Mouse (Mus musculus): ENCODE measurements around the gene Slc25a45. TPM values are rescaled to one million over a fixed set of nuclear protein-coding genes. Genes with fewer than 3 reads are reported as not detected.

Gene Slc25a45
- polyA plus RNA-seq, 1 experiment from 2014 or later: 0.59 TPM

DNA sequence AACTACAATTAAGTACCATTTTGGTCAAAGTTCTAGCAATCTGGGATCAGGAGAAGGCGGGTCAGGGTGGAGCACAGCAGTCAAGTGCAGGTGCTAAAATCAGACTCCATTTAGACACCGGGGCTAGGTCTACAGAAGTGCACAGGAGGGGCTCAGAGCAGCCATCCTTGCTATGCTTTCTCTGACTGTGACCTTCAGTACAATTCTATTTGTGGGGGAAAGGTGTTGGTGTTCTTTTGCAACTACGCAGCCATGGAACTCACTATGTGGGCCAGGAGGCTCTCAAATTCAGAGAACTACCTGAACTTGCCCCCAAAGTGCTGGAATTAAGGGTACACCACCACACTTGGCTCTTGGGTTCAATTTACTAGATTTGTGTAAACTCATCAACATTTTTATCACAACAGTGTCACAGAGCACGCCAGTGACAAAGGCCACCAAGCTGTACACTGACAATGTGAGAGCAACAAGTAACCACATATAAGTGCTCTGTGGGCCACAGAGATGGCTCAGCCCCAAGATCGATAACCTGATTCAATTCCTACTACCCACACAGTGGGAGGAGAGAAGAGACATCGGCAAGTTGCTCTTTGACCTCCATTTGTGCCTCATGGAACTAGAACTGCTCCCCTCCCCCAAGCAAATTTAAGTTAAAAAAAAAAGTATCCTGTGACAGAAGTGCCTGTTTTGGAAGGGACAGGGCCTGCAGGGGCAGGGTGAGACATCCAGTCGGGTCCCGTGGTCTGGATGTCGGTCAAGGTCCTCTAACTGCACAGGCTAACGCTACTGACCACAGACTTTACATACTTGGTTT lies 44.1 kb upstream of the Slc25a45 start:
- no peak overlapping the region for H3K9ac ChIP-seq (replicated peaks; ENCODE audit: low read depth, low read length)
- ATAC-seq (ENCODE audit: low read depth): no peak
- H3K27me3 ChIP-seq (ENCODE audit: control insufficient read depth, insufficient read depth, low read length): no peaks in the 10 kb centered on the region
- WGBS: 92% methylated on average over 10 of the region's 10 CpGs
- H3K27ac ChIP-seq (ENCODE audit: low read depth, low read length): no peak overlapping the region
- no peak overlapping the region for H3K4me3 ChIP-seq (ENCODE audit: low read depth, low read length)
- no peaks in the 10 kb centered on the region for H3K4me1 ChIP-seq (ENCODE audit: control insufficient read depth, insufficient read depth, low read length)
- H3K36me3 ChIP-seq (ENCODE audit: control insufficient read depth, insufficient read depth, low read length): no peaks in the 10 kb centered on the region
- no peaks in the 10 kb centered on the region for H3K9me3 ChIP-seq (ENCODE audit: control insufficient read depth, low read length)
- no peak overlapping the region for H3K4me2 ChIP-seq (ENCODE audit: low read depth, low read length)

DNA sequence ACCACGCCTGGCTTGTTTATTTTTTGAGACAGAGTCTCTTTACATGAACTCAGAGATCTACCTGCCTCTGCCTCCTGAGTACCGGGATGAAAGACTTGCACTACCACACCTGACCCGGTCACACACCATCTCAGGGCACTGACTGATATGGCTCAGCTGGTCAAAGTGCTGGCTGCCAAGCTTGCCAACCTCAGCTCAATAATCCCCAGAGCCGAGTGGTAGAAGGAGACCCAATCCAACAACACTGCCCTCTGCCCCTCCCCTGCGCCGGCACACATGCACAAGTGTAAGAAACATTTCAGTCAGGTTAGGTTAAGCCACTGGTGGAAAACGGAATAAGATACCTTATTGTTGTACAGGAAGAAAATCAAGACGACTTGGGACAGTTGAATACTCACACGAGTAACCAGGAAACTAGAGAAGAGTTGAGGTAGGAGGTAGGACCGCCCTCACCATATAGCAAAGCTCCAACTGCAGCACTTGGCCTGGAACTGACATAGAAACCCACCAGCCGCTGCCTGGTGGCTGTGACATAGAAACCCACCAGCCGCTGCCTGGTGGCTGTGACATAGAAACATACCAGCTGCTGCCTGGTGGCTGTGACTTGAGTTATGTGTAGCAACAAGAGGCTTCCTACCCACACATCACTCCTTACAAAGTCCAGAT lies 43.2 kb upstream of the Slc25a45 start:
- Histone ChIP-seq H3K4me1 (ENCODE audit: control insufficient read depth, insufficient read depth, low read length) (no peaks in the 10 kb centered on the region), H3K27me3 (ENCODE audit: control insufficient read depth, insufficient read depth, low read length) (no peaks in the 10 kb centered on the region), H3K27ac (ENCODE audit: low read depth, low read length) (no peak overlapping the region), H3K4me2 (ENCODE audit: low read depth, low read length) (no peak overlapping the region), H3K9ac (replicated peaks; ENCODE audit: low read depth, low read length) (no peak overlapping the region), H3K4me3 (ENCODE audit: low read depth, low read length) (no peak overlapping the region), H3K9me3 (ENCODE audit: control insufficient read depth, low read length) (no peaks in the 10 kb centered on the region), H3K36me3 (ENCODE audit: control insufficient read depth, insufficient read depth, low read length) (no peaks in the 10 kb centered on the region)
- WGBS: 92% methylated on average over 12 of the region's 12 CpGs
- ATAC-seq (ENCODE audit: low read depth): no peak

DNA sequence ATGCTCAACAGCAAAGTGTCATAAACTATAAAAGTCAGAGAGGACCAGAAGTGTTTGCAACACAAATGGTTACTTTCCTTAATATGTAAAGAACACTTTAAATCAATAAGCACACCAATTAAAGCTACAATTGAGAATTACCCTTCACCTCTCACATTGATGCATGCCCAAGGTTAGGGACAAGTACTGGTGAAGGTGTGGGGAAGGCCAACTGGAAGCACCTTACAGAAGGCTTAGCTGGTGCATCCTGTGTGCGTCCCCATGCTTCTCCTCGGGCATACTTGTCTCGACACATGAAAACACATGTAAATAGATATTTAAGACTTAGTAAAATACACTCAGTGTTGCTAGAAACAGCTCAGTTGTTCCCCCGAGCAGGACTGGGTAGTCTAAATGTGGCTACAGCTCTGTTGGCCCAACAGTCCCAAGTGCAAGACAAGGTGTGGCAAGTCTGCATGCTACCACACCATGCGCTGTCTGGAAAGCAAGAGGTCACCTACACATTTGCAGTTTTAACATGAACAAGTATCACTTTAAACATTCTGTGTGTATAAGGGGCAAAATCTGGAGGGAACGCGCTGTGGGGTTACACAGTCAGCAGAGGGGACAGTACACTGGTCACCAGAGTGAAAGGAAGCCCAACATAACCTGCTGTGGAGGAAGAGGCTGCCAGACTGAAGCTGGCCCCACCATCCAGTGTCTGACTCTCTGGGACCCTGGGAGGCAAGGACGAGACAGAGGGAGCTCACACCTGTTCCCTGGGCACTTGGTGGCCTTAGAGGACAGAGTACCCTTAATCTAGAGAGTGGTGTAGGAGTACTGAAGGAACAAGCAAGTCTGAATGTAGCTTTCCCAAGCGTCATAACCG lies 42.3 kb upstream of the Slc25a45 start:
- Histone ChIP-seq H3K27ac (ENCODE audit: low read depth, low read length) (no peak overlapping the region), H3K9ac (replicated peaks; ENCODE audit: low read depth, low read length) (no peak overlapping the region), H3K4me1 (ENCODE audit: control insufficient read depth, insufficient read depth, low read length) (no peaks in the 10 kb centered on the region), H3K9me3 (ENCODE audit: control insufficient read depth, low read length) (no peaks in the 10 kb centered on the region), H3K27me3 (ENCODE audit: control insufficient read depth, insufficient read depth, low read length) (no peaks in the 10 kb centered on the region), H3K4me2 (ENCODE audit: low read depth, low read length) (no peak overlapping the region), H3K4me3 (ENCODE audit: low read depth, low read length) (no peak overlapping the region), H3K36me3 (ENCODE audit: control insufficient read depth, insufficient read depth, low read length) (no peaks in the 10 kb centered on the region)
- no peak for ATAC-seq (ENCODE audit: low read depth)
- 91% methylated on average over 10 of the region's 10 CpGs for WGBS

DNA sequence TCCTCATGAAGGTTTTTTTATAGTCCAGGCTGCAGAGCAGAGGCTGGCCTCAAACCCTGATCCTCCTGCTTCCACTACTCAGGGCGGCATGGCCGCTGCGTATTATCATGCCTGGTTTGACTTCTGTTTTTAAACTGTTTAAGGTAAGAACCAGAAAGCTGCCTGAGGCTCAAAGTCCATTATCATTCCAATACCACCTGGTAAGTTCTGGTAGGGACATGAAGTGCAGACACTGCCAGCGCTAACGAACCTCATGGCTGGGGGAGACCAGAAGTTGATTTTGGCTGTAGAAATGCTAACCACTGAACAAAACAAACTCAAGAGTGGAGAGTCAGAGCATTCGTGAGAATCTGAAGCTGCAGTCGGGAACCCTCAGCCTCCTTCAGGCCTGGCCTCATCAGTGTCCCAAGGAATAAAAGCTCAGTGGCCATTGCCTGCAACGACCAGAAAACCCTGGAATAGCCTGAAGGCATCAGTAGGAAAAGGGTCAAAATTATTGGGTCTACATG lies 41.6 kb upstream of the Slc25a45 start:
- Histone ChIP-seq H3K9me3 (ENCODE audit: control insufficient read depth, low read length) (no peaks in the 10 kb centered on the region), H3K36me3 (ENCODE audit: control insufficient read depth, insufficient read depth, low read length) (no peaks in the 10 kb centered on the region), H3K27ac (ENCODE audit: low read depth, low read length) (no peak overlapping the region), H3K4me1 (ENCODE audit: control insufficient read depth, insufficient read depth, low read length) (no peaks in the 10 kb centered on the region), H3K4me3 (ENCODE audit: low read depth, low read length) (no peak overlapping the region), H3K4me2 (ENCODE audit: low read depth, low read length) (no peak overlapping the region), H3K27me3 (ENCODE audit: control insufficient read depth, insufficient read depth, low read length) (no peaks in the 10 kb centered on the region), H3K9ac (replicated peaks; ENCODE audit: low read depth, low read length) (no peak overlapping the region)
- WGBS: 86% methylated on average over 8 of the region's 8 CpGs
- no peak for ATAC-seq (ENCODE audit: low read depth)

DNA sequence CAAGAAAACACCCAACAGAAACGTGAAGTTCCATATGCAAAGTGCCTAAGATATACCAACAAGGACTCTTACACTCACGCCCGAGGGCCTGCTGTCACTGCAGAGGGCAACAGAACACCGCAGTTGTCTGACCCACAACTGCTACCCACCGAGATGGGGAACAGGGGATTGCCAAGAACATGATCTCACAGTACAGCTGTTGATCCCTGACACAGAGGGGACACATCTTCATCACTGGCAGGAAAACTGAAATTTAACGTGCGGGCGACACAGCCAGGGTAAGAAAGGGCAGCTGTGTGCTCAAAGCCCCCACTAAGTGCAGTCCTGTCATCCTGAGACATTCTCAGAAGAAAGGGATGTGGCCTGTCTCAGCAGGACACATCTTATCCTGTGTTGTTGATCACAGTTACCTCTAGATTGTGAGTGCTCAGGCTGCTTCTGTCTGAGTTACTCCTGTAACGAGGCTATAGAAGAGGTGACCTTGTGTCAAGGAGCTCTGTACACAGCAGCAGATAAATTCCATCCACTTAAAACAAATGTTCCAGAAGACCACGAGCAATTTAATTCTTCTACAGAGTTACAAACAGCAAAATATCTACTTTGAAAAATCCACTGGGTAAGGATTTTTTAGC lies 40.6 kb upstream of the Slc25a45 start:
- H3K36me3 ChIP-seq (ENCODE audit: control insufficient read depth, insufficient read depth, low read length): no peaks in the 10 kb centered on the region
- WGBS: 78% methylated on average over 10 of the region's 10 CpGs
- ATAC-seq (ENCODE audit: low read depth): no peak

DNA sequence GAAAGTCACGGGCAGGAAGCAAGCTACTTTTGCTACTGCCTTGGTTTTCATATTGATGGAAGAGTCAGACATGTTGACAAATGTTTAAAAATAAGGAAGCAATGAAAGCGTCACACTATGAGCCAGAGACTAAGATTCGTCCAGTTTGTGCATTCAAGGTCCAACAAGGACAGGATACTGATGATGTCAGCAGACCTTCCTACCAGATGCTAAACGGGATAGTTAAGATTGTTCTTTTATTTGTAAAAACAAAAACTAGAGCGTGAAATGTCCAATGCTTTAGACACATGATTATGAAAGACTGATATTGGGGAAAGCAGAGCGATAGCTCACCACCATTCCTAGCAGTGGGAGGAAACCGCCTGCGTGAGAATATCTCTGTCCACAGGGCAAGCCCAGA lies 40.0 kb upstream of the Slc25a45 start:
- ATAC-seq (ENCODE audit: low read depth): no peak
- no peak overlapping the region for H3K9ac ChIP-seq (replicated peaks; ENCODE audit: low read depth, low read length)
- H3K27ac ChIP-seq (ENCODE audit: low read depth, low read length): no peak overlapping the region
- H3K36me3 ChIP-seq (ENCODE audit: control insufficient read depth, insufficient read depth, low read length): no peaks in the 10 kb centered on the region
- H3K27me3 ChIP-seq (ENCODE audit: control insufficient read depth, insufficient read depth, low read length): no peaks in the 10 kb centered on the region
- H3K4me2 ChIP-seq (ENCODE audit: low read depth, low read length): no peak overlapping the region
- 89% methylated on average over 8 of the region's 8 CpGs for WGBS
- no peaks in the 10 kb centered on the region for H3K9me3 ChIP-seq (ENCODE audit: control insufficient read depth, low read length)
- no peaks in the 10 kb centered on the region for H3K4me1 ChIP-seq (ENCODE audit: control insufficient read depth, insufficient read depth, low read length)
- no peak overlapping the region for H3K4me3 ChIP-seq (ENCODE audit: low read depth, low read length)

More for the DNA sequence above, 40.6 kb upstream of the Slc25a45 start:
- no peak overlapping the region for H3K4me2 ChIP-seq (ENCODE audit: low read depth, low read length)
- H3K9ac ChIP-seq (replicated peaks; ENCODE audit: low read depth, low read length): no peak overlapping the region
- H3K9me3 ChIP-seq (ENCODE audit: control insufficient read depth, low read length): no peaks in the 10 kb centered on the region
- no peaks in the 10 kb centered on the region for H3K4me1 ChIP-seq (ENCODE audit: control insufficient read depth, insufficient read depth, low read length)
- H3K27ac ChIP-seq (ENCODE audit: low read depth, low read length): no peak overlapping the region
- H3K27me3 ChIP-seq (ENCODE audit: control insufficient read depth, insufficient read depth, low read length): no peaks in the 10 kb centered on the region
- H3K4me3 ChIP-seq (ENCODE audit: low read depth, low read length): no peak overlapping the region

DNA sequence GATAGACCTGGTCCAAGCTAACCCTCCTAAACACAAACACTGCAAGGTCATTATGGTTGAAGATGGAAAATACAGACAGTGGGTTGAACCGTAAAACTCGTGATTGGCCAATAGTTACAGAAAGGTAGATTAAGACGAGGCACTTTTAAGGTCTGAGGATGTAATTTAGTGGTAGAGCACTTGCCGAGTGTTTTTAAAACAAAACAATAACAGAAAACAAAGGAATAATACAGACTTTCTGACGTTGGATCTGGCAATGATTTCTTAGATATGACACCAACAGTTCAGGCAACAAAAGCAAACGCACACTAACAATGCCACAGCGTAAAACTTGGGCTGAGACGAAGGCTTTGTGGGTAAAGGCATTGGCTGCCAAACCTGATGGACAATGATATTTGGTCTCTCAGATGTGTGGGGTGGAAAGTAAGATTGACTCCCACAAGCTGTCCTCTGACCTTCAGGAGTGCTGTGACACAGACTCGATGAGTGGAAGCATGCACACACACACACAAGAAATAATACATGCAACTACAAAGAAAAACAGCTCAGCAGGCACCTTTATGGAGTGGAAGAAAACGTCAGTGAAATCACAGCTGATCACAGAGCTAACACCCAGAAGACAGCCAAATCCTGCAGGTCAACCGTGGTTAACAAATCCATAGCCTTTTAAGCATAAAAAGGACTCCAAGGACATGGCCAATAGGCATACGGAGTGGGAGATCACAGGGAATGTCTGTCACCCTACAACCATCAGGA lies 39.3 kb upstream of the Slc25a45 start:
- H3K4me2 ChIP-seq (ENCODE audit: low read depth, low read length): no peak overlapping the region
- H3K27ac ChIP-seq (ENCODE audit: low read depth, low read length): no peak overlapping the region
- 79% methylated on average over 12 of the region's 12 CpGs for WGBS
- no peaks in the 10 kb centered on the region for H3K9me3 ChIP-seq (ENCODE audit: control insufficient read depth, low read length)
- H3K4me1 ChIP-seq (ENCODE audit: control insufficient read depth, insufficient read depth, low read length): peaks cover 4% of the 10 kb centered on the region; the same call in 1 of the 2 replicates
- H3K9ac ChIP-seq (replicated peaks; ENCODE audit: low read depth, low read length): no peak overlapping the region
- no peaks in the 10 kb centered on the region for H3K27me3 ChIP-seq (ENCODE audit: control insufficient read depth, insufficient read depth, low read length)
- no peak for ATAC-seq (ENCODE audit: low read depth)
- no peaks in the 10 kb centered on the region for H3K36me3 ChIP-seq (ENCODE audit: control insufficient read depth, insufficient read depth, low read length)
- H3K4me3 ChIP-seq (ENCODE audit: low read depth, low read length): no peak overlapping the region

DNA sequence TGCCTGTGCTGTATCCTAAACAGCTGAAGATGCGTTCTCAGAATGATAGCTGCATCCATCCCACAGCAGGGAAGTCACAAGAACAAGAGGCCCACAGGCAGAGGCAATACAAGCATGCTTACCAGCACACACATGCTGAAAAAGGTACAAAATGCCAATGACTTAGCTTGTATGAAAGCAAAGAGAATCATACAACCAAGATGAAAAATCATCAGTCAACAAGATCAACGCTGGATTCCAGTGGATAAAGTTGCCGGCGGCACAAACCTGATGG lies 38.8 kb upstream of the Slc25a45 start:
- H3K36me3 ChIP-seq (ENCODE audit: control insufficient read depth, insufficient read depth, low read length): no peaks in the 10 kb centered on the region
- no peak overlapping the region for H3K4me2 ChIP-seq (ENCODE audit: low read depth, low read length)
- H3K9ac ChIP-seq (replicated peaks; ENCODE audit: low read depth, low read length): no peak overlapping the region
- H3K27ac ChIP-seq (ENCODE audit: low read depth, low read length): no peak overlapping the region
- ATAC-seq (ENCODE audit: low read depth): no peak
- 93% methylated on average over 4 of the region's 4 CpGs for WGBS
- no peaks in the 10 kb centered on the region for H3K27me3 ChIP-seq (ENCODE audit: control insufficient read depth, insufficient read depth, low read length)
- no peaks in the 10 kb centered on the region for H3K9me3 ChIP-seq (ENCODE audit: control insufficient read depth, low read length)
- no peak overlapping the region for H3K4me3 ChIP-seq (ENCODE audit: low read depth, low read length)
- peaks cover 5% of the 10 kb centered on the region; the same call in 1 of the 2 replicates for H3K4me1 ChIP-seq (ENCODE audit: control insufficient read depth, insufficient read depth, low read length)
